In the genomic region with DNA sequence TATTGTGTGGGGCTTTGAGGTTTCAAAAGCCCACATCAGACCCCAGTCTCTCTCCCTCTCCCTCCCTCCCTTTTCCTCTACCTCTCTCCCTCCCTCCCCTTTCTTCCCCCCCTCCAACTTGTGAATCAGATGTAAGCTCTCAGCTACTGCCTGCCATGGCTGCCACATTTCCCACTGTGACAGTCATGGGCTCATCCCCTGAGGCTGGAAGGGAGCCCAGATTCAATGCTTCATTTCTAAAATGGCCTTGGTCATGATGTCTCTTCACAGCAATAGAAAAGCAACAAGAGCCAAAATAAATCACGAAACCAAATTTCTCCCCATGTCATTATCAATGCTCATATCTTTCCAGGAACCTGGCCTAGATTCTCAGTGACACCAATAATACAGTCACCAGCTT, we compare ENCODE assay signal across 20 mouse cellular contexts. TPM values are rescaled to one million over a fixed set of nuclear protein-coding genes. Genes with fewer than 3 reads are reported as not detected.
A peak's percentile ranks its signal among the peaks of the same experiment; 100 is the strongest.
DNase-seq lines count a peak whose midpoint lies in the region.
"Had no signal": no experiment of that assay in that cellular context is flagged by ENCODE, and none has a peak within 500 bp of the region (broad histone marks: within the 10 kb centered on the region; RNA-seq: fewer than 3 reads in every experiment).

No protein-coding gene starts in this region.

- peak; percentile 65 to 66 for DNase-seq in cerebellum, postnatal 14 days
- no peak for DNase-seq in cerebellum, postnatal 4 days (ENCODE audit: low spot score in 2 of 2)
- DNase-seq in retina, postnatal 1 day = peak; percentile 44
- DNase-seq in retina, embryonic 14.5 days (ENCODE audit: low spot score) = no peak
- peak; percentile 55 for DNase-seq in adrenal gland, adult 8-10 months
- DNase-seq in right cerebral cortex, postnatal 25 days = peak; percentile 25
- DNase-seq in frontal cortex, postnatal 14 days (ENCODE audit: low spot score in 2 of 2) = no peak
- DNase-seq: gastrocnemius, postnatal 36 days; heart, postnatal 4 days; kidney, adult 9 months; kidney, postnatal 25 days; layer of hippocampus, adult 9-11 months; liver, embryonic 13.5 days; spleen, adult 18-20 months; thymus, adult 18-20 months; thymus, postnatal 4 days had no signal

RNA-seq across cellular contexts. Expression of a gene that starts 47.9 kb away (rescaled TPM):
- 100 to 1,000 TPM in 1 of 4 experiments, 10 to 100 TPM in 3; 74.6 to 101 (median 78.3) TPM for total RNA-seq in adrenal gland, adult 8-10 months (2022)

RNA-seq across cellular contexts. Expression of a gene that starts 49.5 kb away (rescaled TPM):
- not detected for total RNA-seq in adrenal gland, adult 8-10 months (2022)
- total RNA-seq: common myeloid progenitor, adult 5-6 weeks; gastrocnemius, postnatal 36 days; heart, adult 8-10 months; heart, postnatal 4 days; left cerebral cortex, adult 8-10 months; monocyte, adult 5-6 weeks had no signal

Comparison
In these comparisons a context has a peak if more than half of its experiments do, and no peak if none do; other contexts are left out.
1. DNase-seq: peak in cerebellum, postnatal 14 days (2 of 2), retina, postnatal 1 day (single experiment), adrenal gland, adult 8-10 months (single experiment) and right cerebral cortex, postnatal 25 days (single experiment); none in cerebellum, postnatal 4 days (0 of 2), retina, embryonic 14.5 days (single experiment) and frontal cortex, postnatal 14 days (0 of 2).